Mouse (Mus musculus): ENCODE measurements around the gene Mzt1.
"Not testable (repeated sequence)": the region's sequence is repeated elsewhere in the genome, so short reads cannot be mapped to it uniquely, and the experiment has no call there.

Mzt1 gene

DNA sequence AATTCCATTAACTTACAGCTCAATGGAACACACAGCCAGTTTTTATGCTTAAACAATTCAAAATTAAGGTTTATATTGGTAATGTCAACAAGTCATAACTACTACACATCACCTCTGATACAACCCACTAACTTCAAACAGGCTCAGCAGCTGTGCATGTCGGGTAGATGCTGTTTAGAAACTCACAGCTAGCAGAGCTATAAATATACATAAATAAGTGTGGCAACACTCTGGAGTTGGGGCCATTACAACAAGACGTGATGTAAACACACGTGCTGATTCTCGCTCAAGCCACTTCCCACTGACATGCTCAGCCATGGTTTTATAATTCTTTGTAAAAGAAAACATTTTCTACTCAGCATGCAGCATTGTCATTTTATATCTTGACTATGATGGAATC, 9.9 kb downstream of the Mzt1 start:
- Histone ChIP-seq H3K36me3 (ENCODE audit: control insufficient read depth, insufficient read depth, low read length, poor library complexity, severe bottlenecking) (peaks cover 6% of the 10 kb centered on the region; the same call in 1 of the 2 replicates), H3K27me3 (ENCODE audit: control insufficient read depth, insufficient read depth, low read length, poor library complexity, severe bottlenecking) (no peaks in the 10 kb centered on the region)
- DNase-seq (ENCODE audit: low read depth, low spot score) = no peak

DNA sequence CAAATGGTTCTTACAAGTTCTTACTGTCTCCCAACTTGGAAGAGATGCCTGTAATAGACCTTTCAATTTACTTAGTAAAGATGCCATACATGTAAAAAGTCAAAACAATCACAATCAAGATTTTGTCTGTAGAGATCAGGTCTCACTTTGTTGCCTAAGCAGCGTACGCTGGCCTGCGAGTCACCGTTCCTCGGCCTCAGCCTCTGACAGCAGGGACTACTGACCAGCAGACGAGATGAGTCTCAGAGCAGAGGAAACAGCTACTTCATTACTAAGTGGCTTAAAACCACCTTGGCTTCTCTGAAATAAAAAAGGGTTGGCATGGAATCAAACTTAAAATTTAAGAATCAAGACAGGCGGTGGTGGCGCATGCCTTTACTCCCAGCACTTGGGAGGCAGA, 11.1 kb downstream of the Mzt1 start:
- H3K36me3 ChIP-seq (ENCODE audit: control insufficient read depth, insufficient read depth, low read length, poor library complexity, severe bottlenecking); H3K27me3 ChIP-seq (ENCODE audit: control insufficient read depth, insufficient read depth, low read length, poor library complexity, severe bottlenecking); DNase-seq (ENCODE audit: low read depth, low spot score): not testable (repeated sequence)

DNA sequence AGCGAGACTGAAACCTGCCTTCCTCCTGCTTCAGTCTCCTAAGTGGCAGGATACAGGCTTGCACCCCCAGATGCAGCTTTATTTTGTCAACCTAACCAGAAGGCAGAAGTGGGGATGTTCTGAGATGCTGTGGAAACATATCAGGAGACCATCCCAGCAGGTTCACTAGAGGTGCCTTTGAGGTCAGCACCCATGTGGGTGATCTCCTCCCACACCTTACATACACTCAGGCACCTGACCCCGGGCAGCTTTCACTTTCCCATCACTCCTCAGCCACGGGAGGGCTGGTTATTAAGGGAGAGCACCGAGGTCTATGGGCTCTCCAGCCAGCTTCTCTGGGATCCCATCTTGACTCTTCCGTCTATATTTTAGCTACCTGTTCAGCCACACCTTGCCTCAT, 13.3 kb downstream of the Mzt1 start:
- peaks cover 4% of the 10 kb centered on the region; the same call in 1 of the 2 replicates for H3K36me3 ChIP-seq (ENCODE audit: control insufficient read depth, insufficient read depth, low read length, poor library complexity, severe bottlenecking)

DNA sequence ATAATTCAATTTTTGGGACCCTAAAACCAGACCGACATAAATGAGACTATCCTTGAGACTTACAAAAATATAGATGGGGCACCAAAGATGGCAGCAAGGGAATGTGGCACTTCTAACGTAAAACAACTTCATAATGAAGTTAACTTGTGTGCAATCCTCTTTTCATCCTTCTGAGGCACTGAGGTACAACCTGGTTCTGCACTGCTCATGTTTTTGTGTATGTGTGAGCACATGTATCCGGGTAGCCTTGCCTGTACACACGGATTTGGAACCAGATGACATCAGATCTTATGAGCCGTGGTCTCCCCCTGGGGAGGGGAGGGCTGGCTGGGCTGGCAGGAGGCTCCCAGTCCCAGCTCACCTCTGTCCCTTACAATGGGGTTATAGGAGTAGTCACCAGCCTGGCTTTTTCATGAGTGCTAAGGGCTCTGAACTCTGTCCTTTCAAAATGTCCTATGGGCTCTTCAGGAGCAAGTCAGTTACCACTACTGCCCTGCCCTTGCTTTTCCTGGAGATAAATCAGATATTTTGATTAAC, 14.5 kb downstream of the Mzt1 start:
- no peaks in the 10 kb centered on the region for H3K27me3 ChIP-seq (ENCODE audit: control insufficient read depth, insufficient read depth, low read length, poor library complexity, severe bottlenecking)
- DNase-seq (ENCODE audit: low read depth, low spot score) = no peak
- H3K36me3 ChIP-seq (ENCODE audit: control insufficient read depth, insufficient read depth, low read length, poor library complexity, severe bottlenecking) = peaks cover 4% of the 10 kb centered on the region; the same call in 1 of the 2 replicates

More for the DNA sequence above, 13.3 kb downstream of the Mzt1 start:
- no peaks in the 10 kb centered on the region for H3K27me3 ChIP-seq (ENCODE audit: control insufficient read depth, insufficient read depth, low read length, poor library complexity, severe bottlenecking)
- no peak for DNase-seq (ENCODE audit: low read depth, low spot score)

DNA sequence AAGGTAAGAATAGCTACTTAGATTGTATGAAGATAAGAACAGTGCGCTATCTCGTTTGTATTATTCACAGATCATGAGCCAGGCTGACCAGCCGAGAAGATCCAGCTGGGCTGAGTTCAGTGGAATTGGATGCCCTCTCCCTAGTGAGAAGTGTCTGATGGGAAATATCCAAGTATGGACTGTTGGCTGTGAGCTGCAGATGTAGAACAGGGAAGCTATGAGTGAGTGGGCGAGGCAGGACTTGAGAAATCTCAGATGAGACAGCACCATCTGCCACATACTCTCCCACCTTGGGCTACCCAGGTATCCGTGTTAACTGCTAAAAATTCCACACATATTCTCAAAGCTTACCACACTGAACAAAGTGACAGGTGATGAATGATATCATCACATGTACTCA, 15.9 kb downstream of the Mzt1 start:
- DNase-seq (ENCODE audit: low read depth, low spot score) = no peak
- H3K36me3 ChIP-seq (ENCODE audit: control insufficient read depth, insufficient read depth, low read length, poor library complexity, severe bottlenecking) = peaks cover 4% of the 10 kb centered on the region; the same call in 1 of the 2 replicates

DNA sequence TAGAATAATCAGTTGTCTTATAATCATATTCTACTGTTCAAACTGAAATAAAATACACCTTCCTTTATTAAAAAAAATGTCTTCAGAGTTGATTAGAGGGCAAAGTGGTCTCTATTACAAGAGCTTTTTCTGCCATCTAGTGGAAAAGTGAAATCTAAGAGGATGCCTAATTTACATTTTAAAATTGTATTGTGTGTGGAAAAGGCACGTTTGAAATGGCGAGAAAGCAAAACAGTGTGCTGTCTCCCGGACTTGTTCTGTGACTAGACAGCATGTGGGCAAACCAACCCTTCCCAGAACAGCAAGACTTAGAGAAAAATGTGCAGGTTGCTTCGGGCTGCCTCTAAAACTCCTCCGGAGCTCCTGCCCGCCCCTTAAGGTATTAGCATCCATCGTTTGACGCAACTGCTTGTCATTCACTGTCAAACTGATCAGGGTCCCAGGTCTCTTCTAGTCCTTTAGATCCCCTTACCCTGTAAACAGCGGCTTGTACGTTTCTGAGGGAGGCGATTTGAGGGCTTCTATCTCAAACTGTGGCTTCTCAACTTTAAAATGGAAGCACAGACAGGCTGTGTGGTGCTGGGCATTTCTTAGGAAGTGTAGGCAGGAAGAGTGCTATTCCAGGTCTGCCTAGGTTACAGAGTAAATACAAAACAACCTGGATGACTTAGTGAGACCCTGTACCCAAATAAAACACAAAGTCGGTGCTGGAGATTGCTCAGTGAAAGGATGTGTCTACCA, 23.4 kb downstream of the Mzt1 start:
- H3K36me3 ChIP-seq (ENCODE audit: control insufficient read depth, insufficient read depth, low read length, poor library complexity, severe bottlenecking) = no peaks in the 10 kb centered on the region
- no peaks in the 10 kb centered on the region for H3K27me3 ChIP-seq (ENCODE audit: control insufficient read depth, insufficient read depth, low read length, poor library complexity, severe bottlenecking)
- no peak for DNase-seq (ENCODE audit: low read depth, low spot score)

More for the DNA sequence above, 15.9 kb downstream of the Mzt1 start:
- H3K27me3 ChIP-seq (ENCODE audit: control insufficient read depth, insufficient read depth, low read length, poor library complexity, severe bottlenecking) = no peaks in the 10 kb centered on the region

DNA sequence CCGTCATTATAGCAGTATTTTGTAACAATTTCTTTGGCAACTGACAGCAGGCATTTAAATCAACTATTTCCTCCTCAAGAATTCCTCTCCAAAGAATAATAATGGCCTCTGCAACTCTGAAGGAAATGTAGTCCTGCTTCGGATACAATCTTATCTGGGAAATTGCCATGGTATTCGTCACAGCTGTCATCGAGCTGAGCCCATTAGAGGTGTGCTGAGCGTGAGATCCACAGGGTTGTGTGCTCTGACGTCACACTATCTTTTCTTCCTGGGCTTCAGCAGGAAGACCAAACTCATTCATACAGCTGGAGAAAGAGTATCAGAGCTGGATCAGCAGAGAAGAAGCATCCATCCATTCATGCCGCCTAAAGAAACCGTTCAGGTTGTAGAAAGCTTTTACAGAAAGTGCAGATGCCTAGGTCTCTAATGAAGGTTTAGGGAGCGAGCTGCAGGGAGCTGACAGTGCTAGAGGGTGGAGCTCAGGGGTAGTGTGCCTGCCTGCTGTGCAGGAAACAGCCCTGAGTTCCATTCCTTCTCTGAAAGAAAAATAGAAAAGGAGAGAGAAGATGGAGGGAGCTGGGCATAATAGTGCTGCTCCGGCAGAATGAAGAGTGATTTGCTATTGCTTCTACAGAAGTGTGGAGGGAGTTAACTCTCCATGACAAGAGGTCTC, 26.7 kb downstream of the Mzt1 start:
- Histone ChIP-seq H3K36me3 (ENCODE audit: control insufficient read depth, insufficient read depth, low read length, poor library complexity, severe bottlenecking) (no peaks in the 10 kb centered on the region), H3K27me3 (ENCODE audit: control insufficient read depth, insufficient read depth, low read length, poor library complexity, severe bottlenecking) (no peaks in the 10 kb centered on the region)
- DNase-seq (ENCODE audit: low read depth, low spot score) = no peak

DNA sequence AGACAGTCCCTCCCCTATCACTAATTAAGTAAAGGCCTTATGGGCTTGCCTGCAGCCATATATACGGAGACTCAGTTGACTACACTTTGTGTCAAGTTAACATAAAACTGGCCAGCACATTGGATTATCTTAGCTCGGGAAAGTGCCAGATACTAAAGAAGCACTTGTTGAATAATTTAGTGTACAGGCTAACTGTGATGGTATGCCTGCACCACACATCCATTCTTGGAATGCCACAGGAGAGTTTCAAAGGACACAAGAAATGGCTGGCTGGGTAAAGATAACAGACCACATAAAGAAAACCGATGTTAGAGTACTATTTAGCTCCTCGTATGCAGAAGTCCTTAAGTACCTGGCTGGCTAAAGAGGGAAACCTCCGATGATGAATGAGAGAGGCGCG, 27.2 kb downstream of the Mzt1 start:
- no peaks in the 10 kb centered on the region for H3K27me3 ChIP-seq (ENCODE audit: control insufficient read depth, insufficient read depth, low read length, poor library complexity, severe bottlenecking)
- no peak for DNase-seq (ENCODE audit: low read depth, low spot score)
- no peaks in the 10 kb centered on the region for H3K36me3 ChIP-seq (ENCODE audit: control insufficient read depth, insufficient read depth, low read length, poor library complexity, severe bottlenecking)

DNA sequence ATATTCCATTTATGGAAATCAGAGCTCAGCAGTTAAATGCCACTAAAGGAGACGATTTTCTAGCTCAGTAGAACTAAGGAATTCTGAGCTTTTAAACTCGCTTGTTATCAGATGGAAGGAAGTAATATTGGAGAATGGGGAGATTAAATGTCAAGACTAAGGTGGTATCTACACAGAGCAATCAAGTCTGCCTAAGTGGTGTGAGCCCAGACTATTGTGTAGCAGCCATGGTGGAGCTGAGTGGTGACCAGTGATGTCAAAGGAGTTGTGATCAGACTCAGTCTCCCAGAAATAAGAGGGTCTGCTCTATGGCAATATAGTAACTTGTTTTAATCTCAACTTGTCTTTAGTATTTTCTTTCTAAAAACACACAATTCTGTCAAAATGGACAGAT, 35.0 kb downstream of the Mzt1 start:
- H3K27me3 ChIP-seq (ENCODE audit: control insufficient read depth, insufficient read depth, low read length, poor library complexity, severe bottlenecking) = no peaks in the 10 kb centered on the region
- DNase-seq (ENCODE audit: low read depth, low spot score) = no peak

DNA sequence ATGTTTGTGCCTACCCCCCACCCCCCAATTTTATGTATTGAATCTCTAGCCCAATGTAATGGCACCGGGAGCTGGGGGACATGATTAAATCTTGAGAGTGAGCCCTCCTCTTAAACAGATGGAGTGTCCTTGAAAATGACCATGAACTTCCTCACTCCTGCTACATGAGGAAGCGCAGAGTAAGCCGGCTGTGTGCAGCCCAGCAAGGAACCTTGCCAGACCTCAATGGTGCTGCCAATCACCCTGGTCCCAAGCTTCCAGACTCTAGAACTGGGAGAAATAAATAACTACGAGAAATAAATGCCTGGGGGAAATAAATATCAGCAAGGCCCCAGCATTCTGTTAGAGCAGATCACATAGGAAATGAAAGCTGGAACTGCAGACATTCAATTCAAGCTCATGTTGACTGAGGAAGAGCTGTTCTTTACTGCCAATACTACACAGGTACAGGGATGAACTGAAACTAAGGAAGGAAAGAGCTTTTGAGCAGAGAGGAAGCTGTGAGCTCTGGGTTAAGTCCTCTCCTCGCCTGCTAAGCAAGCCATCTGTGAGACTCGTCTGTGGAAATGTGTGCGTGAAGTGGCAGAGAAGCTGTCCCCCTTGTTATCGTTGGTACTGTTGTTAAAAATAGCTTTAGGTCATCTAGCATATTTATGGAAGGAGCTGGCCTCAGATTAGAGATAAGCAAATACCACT, 35.6 kb downstream of the Mzt1 start:
- no peak for DNase-seq (ENCODE audit: low read depth, low spot score)
- H3K27me3 ChIP-seq (ENCODE audit: control insufficient read depth, insufficient read depth, low read length, poor library complexity, severe bottlenecking) = no peaks in the 10 kb centered on the region
- no peaks in the 10 kb centered on the region for H3K36me3 ChIP-seq (ENCODE audit: control insufficient read depth, insufficient read depth, low read length, poor library complexity, severe bottlenecking)

More for the DNA sequence above, 35.0 kb downstream of the Mzt1 start:
- no peaks in the 10 kb centered on the region for H3K36me3 ChIP-seq (ENCODE audit: control insufficient read depth, insufficient read depth, low read length, poor library complexity, severe bottlenecking)

DNA sequence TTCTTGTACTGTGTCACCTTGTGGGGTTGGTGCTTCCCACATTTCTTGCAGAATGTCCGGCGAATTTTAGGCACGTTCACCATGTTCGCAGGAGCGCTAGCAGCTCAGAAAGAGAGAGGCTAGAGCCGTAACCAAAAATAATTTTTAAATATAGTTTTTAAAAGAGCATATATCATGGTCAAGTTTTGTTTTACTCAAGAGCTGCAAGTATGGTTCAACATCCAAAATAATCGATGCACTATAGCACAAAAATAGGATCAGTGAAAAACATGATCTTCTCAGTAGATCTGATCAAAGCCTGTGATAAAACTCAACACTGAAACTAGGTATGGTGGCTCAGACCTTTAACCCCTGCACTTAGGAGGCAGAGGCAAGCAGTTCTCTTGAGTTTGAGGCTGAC, 51.7 kb downstream of the Mzt1 start, which contains the start of gene Rpl36a-ps1:
Gene Rpl36a-ps1, minus strand, starts transcription at position 101 of the 400 bp plus-strand sequence.
- no peaks in the 10 kb centered on the region for H3K36me3 ChIP-seq (ENCODE audit: control insufficient read depth, insufficient read depth, low read length, poor library complexity, severe bottlenecking)
- H3K27me3 ChIP-seq (ENCODE audit: control insufficient read depth, insufficient read depth, low read length, poor library complexity, severe bottlenecking) = no peaks in the 10 kb centered on the region
- no peak for DNase-seq (ENCODE audit: low read depth, low spot score)

DNA sequence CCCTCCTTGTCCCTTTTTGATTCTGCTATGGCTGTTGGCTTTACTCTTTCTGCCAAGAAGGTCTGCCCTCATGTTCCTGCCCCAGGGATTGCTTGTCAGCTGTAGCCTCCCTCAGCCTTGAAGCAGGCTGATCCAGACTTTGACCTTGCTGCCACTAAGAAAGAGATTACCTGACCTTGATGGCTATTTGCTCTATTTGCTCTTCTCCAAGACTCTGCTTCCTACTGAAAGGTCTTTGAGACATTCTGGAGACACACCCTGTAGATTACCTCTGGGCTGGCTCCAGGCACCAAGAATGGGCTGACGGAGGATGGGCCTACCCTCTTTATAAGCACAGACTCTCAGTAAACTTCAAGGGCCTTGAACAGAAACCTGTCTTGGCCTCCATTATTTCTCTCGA, 53.5 kb downstream of the Mzt1 start:
- Histone ChIP-seq H3K36me3 (ENCODE audit: control insufficient read depth, insufficient read depth, low read length, poor library complexity, severe bottlenecking) (no peaks in the 10 kb centered on the region), H3K27me3 (ENCODE audit: control insufficient read depth, insufficient read depth, low read length, poor library complexity, severe bottlenecking) (no peaks in the 10 kb centered on the region)
- DNase-seq (ENCODE audit: low read depth, low spot score) = no peak

DNA sequence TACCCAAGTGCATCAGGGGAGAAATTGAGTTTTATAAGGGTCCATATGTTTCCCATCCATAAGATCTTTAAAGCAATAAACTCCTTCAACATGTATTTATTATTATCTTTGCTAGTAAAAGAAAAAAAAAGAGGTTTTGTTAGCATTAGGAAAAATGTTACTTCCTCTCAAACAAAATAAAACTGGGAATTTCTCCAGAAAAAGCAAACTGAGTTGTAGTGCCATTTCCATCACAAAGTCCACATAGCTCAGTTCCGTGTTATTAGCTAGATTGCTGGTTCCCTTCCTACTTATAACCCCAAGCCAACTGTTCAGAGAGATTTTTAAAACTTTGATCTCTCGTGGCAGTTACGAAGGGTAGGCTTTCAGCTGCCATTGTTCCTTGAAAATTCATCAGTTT, 55.3 kb downstream of the Mzt1 start:
- Histone ChIP-seq H3K27me3 (ENCODE audit: control insufficient read depth, insufficient read depth, low read length, poor library complexity, severe bottlenecking) (no peaks in the 10 kb centered on the region), H3K36me3 (ENCODE audit: control insufficient read depth, insufficient read depth, low read length, poor library complexity, severe bottlenecking) (no peaks in the 10 kb centered on the region)
- DNase-seq (ENCODE audit: low read depth, low spot score) = no peak

DNA sequence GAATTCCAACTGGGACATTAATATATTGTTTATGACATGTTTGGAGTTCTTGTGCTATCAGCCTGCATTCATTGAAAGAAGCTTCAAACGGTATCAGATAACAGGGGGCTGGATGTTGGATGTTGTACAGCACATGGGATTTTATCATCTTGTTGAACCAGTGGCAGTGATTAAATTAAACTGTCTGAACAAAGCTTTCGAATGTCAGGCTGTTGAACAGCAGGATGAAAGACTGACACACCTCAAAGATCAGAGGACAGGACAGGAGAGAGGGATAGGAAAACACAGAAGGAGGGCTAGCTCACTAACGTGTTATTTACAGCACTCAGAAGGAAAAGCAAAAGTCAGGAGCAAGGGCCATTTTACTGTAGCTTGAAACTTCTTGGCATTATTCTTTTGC, 56.1 kb downstream of the Mzt1 start:
- Histone ChIP-seq H3K27me3 (ENCODE audit: control insufficient read depth, insufficient read depth, low read length, poor library complexity, severe bottlenecking) (no peaks in the 10 kb centered on the region), H3K36me3 (ENCODE audit: control insufficient read depth, insufficient read depth, low read length, poor library complexity, severe bottlenecking) (no peaks in the 10 kb centered on the region)
- no peak for DNase-seq (ENCODE audit: low read depth, low spot score)
